Mouse (Mus musculus) megakaryocyte, embryonic 14.5 days (primary cell): ENCODE results near the gene Olfr655. TPM values are rescaled to one million over a fixed set of nuclear protein-coding genes. Genes with fewer than 3 reads are reported as not detected.
A peak's percentile ranks its signal among the peaks of the same experiment; 100 is the strongest.

Source experiments
- H3K27me3 ChIP-seq: replicated peaks from 2 replicates; pipeline ENCODE3; 2012; ENCODE audit warnings: inconsistent platforms
- H3K36me3 ChIP-seq: replicated peaks from 2 replicates; pipeline ENCODE3; 2012; ENCODE audit warnings: low read length, inconsistent platforms, mixed read lengths
- H3K4me1 ChIP-seq: 2 replicates; pipeline ENCODE4 v1.6.1; 2012; ENCODE audit warnings: inconsistent platforms
- H3K4me3 ChIP-seq: replicated peaks from 2 replicates; pipeline ENCODE3; 2012; ENCODE audit warnings: moderate library complexity, mild to moderate bottlenecking, inconsistent platforms
- H3K9me3 ChIP-seq: 2 replicates; pipeline ENCODE4 v1.6.1; 2012; ENCODE audit warnings: inconsistent platforms
- FLI1 ChIP-seq: IDR thresholded peaks from 2 replicates; pipeline ENCODE4 v1.6.1; 2012; ENCODE audit warnings: low read length, inconsistent platforms, mixed read lengths
- GATA1 ChIP-seq: IDR thresholded peaks from 3 replicates; pipeline ENCODE4 v1.6.1; 2012; ENCODE audit warnings: mixed read lengths, low read length, inconsistent platforms, borderline replicate concordance
- polyA plus RNA-seq: library from polyadenylated mRNA; stranded (reverse); fragments of >175 nt; gene quantifications from 2 replicates; pipeline ENCODE4 v1.2.3, GENCODE M21; 2012; ENCODE audit warnings: low replicate concordance; ENCODE audit not compliant: insufficient read depth

Gene Olfr655
- polyA plus RNA-seq, result not detected in 2 replicates

DNA sequence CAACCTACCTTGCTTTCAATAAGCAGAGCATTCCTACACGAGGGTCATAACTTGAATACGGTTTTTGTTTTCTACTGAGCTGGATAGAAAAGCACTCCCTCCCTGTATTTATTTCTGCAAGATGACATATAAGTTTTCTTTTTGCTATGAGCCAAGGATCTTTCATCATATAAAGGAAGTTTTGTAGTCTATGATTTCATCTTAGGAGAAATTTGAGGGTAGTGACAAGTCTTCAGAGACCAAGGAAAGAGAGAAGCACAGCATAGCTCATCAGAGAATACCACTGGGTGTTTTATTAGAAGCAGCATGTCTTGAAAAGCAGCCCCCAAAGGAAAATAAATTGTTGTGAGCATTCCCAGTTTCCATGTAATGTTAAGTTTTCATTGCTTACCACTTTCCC, at the start of gene Olfr655:
Gene Olfr655, minus strand, starts transcription at position 101 of the 400 bp plus-strand sequence.
- H3K36me3 ChIP-seq, result no peaks in the 10 kb centered on the region
- H3K9me3 ChIP-seq, result no peaks in the 10 kb centered on the region
- TF ChIP-seq FLI1 (no peak), GATA1 (no peak)
- H3K27me3 ChIP-seq, result no peaks in the 10 kb centered on the region
- no peaks in the 10 kb centered on the region for H3K4me1 ChIP-seq
- H3K4me3 ChIP-seq, result no peak within 1 kb of the TSS

DNA sequence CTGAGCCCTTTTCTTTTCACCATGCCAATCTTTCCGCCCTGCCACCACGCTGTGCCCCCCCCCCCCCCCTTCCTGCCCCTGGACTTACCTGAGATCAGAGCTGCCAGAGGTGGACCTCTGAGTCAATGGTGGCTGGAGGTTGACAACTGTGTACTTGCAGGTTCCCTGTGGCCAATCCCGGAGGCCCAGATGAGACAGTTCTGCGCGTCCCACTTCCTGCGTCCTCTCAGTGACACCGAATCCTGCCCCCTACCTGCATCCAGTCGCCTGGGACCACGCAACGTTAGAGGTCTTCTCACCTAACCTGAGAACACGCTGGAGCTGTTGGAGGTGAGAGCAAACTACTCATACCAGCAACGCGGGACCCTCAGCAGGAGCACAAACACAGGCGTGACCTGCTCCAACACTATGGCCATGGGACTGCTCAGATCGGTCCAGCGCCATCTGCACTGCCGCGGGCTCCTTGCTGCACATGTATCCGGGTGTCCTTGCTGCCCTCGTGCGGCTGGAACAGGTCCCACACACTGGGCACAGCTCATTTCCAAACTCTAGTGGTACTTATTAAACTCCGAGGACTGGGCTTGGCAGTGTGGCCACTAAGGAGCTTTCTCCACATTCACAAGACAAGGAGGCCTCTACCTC, 45.4 kb upstream of the Olfr655 start, which contains the start of gene Olfr658:
Gene Olfr658, minus strand, starts transcription at position 465 of the 642 bp plus-strand sequence.
- H3K9me3 ChIP-seq, result no peaks in the 10 kb centered on the region
- peak within 1 kb of the TSS; percentile 88 for H3K4me3 ChIP-seq
- H3K27me3 ChIP-seq, result no peaks in the 10 kb centered on the region
- peaks cover 5% of the 10 kb centered on the region; the same call in 1 of the 2 replicates for H3K4me1 ChIP-seq
- TF ChIP-seq FLI1 (no peak), GATA1 (no peak)
- H3K36me3 ChIP-seq, result no peaks in the 10 kb centered on the region

DNA sequence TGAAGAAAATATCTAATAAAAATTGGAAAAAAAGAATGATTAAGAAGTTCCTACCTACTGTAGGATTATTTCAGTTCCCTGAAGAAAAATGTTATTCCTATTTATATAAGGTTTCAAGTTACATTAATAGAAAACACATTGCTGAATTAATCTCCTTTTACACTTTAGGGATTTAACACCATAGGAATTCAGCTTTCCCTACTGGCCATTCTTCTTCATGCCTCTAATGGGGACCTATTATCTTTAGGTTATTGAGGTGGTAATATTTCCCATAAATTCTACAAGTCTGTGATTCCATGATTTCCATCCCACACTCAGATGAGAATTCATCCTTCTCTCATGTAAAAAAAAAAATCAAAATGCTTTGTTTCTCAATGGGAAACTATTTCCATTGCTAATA, 22.9 kb upstream of the Olfr655 start, which contains the start of gene Olfr657:
Gene Olfr657, plus strand, starts transcription at position 301 of the 400 bp plus-strand sequence.
- TF ChIP-seq GATA1, result no peak
- no peak for TF ChIP-seq FLI1

DNA sequence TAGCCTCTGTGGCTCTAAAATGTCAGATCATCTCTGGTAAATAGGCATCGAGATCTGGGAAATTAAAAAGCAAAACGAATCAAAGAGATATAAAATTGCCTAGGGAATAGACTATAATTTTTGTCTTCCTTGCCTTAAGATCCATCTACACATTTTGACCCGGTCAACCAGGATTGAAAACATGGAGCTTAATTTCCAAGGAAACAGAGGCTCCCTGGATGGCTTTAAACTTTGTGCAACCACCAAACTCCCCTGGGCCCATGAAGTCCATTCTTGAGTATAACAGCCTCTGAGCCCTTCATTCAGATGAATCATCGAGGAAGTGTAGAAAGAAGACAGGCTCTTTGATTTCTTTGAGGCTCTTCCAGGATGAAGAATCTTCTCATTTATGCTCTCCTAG, 12.1 kb upstream of the Olfr655 start, which contains the start of gene Olfr656:
Gene Olfr656, plus strand, starts transcription at position 301 of the 400 bp plus-strand sequence.
- Histone ChIP-seq H3K27me3 (no peaks in the 10 kb centered on the region), H3K4me3 (no peak within 1 kb of the TSS), H3K9me3 (peaks cover 6% of the 10 kb centered on the region; the same call in 1 of the 2 replicates), H3K36me3 (no peaks in the 10 kb centered on the region), H3K4me1 (no peaks in the 10 kb centered on the region)
- TF ChIP-seq FLI1 (no peak), GATA1 (no peak)

More for the DNA sequence above, 22.9 kb upstream of the Olfr655 start, which contains the start of gene Olfr657:
- Histone ChIP-seq H3K4me1 (no peaks in the 10 kb centered on the region), H3K4me3 (no peak within 1 kb of the TSS), H3K9me3 (no peaks in the 10 kb centered on the region), H3K36me3 (no peaks in the 10 kb centered on the region), H3K27me3 (no peaks in the 10 kb centered on the region)

DNA sequence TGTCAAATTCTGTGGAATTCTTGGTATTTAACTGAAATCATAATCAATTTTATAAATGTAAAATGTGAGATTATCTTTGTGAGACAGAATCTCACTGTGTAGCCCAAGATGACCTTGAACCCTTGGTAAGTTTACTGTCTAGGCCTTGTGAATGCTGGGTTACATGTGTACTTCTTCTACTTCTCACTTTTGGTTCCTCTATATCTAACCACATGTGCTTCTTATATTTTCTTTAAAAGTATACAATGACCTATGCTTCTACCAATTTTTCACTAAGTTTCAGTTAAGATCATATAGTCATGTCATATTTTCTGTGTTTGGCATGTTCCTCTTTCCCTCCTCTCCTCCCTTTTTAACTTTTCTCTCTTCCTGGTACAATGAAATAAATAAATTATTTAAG, 3.1 kb upstream of the Olfr655 start:
- no peak for TF ChIP-seq FLI1
- no peak for TF ChIP-seq GATA1
- no peaks in the 10 kb centered on the region for H3K27me3 ChIP-seq

DNA sequence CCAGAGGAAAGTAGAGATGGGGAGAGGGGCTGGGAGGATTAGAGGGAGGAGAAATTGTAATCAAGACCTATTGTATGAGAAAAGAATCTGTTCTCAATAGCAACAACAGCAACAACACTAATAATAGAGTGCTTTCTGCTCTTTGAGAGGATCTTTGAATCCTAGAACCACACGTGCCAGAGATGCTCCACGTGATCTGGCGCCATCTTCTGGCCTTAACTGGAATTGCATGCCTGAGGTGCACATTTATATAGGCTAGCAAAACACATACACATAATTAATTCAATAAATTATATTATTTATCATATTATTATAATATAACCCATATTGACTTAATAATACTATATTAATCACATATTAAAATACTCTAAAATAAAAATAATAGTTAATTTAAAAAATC, 1.6 kb upstream of the Olfr655 start:
- Histone ChIP-seq H3K4me3 (no peak overlapping the region), H3K36me3 (no peaks in the 10 kb centered on the region), H3K9me3 (no peaks in the 10 kb centered on the region), H3K27me3 (no peaks in the 10 kb centered on the region), H3K4me1 (no peaks in the 10 kb centered on the region)
- TF ChIP-seq GATA1, result no peak
- TF ChIP-seq FLI1, result no peak

More for the DNA sequence above, 3.1 kb upstream of the Olfr655 start:
- Histone ChIP-seq H3K9me3 (no peaks in the 10 kb centered on the region), H3K36me3 (no peaks in the 10 kb centered on the region), H3K4me1 (no peaks in the 10 kb centered on the region), H3K4me3 (no peak overlapping the region)

DNA sequence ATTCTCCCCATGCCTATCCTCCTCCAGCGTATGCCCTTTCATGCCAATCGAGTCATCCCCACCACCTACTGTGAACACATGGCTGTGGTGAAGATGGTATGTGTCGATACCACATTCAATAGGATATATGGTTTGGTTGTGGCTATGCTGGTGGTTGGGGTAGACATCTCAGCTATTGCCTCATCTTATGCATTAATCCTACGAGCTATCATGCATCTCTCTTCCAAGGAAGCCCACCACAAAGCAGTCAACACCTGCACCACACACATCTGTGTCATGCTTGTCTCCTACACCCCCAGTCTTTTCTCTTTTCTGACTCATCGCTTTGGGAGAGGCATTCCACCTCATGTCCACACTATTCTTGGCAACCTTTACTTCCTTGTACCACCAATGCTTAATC, 13.3 kb downstream of the Olfr655 start:
- Histone ChIP-seq H3K4me3 (peak overlapping the region; percentile 8), H3K36me3 (no peaks in the 10 kb centered on the region), H3K4me1 (no peaks in the 10 kb centered on the region), H3K27me3 (no peaks in the 10 kb centered on the region), H3K9me3 (peaks cover 5% of the 10 kb centered on the region; the same call in 1 of the 2 replicates)
- TF ChIP-seq FLI1, result no peak

DNA sequence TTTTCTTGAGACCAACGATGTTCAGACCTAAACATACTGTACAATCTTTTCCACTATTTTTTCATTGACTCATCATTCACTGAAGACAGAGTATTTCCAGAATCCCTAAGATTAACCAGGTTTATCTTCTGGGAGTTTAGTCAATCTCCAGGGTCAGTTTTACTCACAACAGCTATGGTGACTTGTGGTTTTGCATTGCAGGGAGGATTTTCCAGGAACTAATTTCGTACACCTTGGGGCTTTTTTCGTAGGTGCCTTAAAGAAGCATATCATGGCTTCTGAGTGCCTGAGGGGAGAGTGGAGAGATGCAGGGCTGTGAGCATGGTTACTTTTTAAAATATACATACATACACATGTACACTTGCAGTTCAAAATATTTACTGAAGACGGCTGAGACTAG, 14.9 kb downstream of the Olfr655 start, which contains the start of gene Olfr654:
Gene Olfr654, plus strand, starts transcription at position 301 of the 400 bp plus-strand sequence.
- no peaks in the 10 kb centered on the region for H3K36me3 ChIP-seq
- H3K4me3 ChIP-seq, result no peak within 1 kb of the TSS
- H3K27me3 ChIP-seq, result no peaks in the 10 kb centered on the region
- TF ChIP-seq FLI1 (no peak), GATA1 (no peak)
- H3K4me1 ChIP-seq, result no peaks in the 10 kb centered on the region
- peaks cover 5% of the 10 kb centered on the region; the same call in 1 of the 2 replicates for H3K9me3 ChIP-seq

DNA sequence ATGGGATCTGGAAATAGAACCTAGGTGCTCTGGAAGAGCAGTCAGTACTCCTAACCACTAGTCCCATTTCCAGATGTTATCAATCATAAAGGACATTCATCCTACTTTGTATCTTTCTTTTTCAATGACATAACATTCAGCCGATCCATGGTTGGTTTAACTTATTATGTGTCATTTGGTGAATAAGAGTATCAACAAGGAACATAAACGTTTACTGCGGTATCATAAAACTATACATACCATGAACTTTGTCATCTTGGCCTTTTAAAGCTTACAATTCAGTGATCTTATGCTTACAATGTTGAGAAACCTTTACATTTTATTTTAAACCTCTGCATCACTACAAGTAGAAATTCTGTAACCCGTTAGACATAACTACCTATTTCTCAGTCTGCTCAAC, 20.1 kb downstream of the Olfr655 start:
- Histone ChIP-seq H3K9me3 (0 out of 2 replicates have a peak, but pooled peaks cover 4% of the 10 kb centered on the region), H3K4me3 (no peak overlapping the region), H3K27me3 (no peaks in the 10 kb centered on the region), H3K36me3 (no peaks in the 10 kb centered on the region), H3K4me1 (no peaks in the 10 kb centered on the region)
- TF ChIP-seq GATA1 (no peak), FLI1 (no peak)

DNA sequence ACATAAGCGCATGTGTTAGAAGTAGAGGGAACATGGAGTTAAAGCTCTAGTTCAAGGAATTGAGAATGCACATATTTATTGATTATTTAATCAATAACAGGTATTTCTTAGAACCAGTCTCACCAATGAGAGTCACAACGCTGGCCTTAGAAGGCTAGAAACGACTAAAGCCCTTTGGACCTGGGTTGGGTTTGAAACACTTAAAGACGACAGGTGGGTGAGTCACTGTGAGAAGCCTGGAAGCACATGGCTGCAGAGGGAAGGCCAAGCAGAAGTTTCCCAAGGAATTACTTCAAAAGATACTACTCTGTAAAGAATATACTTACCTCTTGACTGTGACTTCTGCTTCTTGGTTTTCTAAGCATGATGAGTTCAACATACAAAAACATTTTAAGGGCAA, 20.7 kb downstream of the Olfr655 start:
- no peaks in the 10 kb centered on the region for H3K4me1 ChIP-seq
- no peak for TF ChIP-seq FLI1
- H3K4me3 ChIP-seq, result no peak overlapping the region
- no peaks in the 10 kb centered on the region for H3K27me3 ChIP-seq
- 0 out of 2 replicates have a peak, but pooled peaks cover 4% of the 10 kb centered on the region for H3K9me3 ChIP-seq
- H3K36me3 ChIP-seq, result no peaks in the 10 kb centered on the region
